Mouse (Mus musculus) bone marrow, adult 2 months (tissue): ENCODE measurements around the gene Spint5.

Experiments used
- CTCF ChIP-seq: fragments of 200-500 bp; IDR thresholded peaks from 2 replicates; pipeline ENCODE4 v1.5.1; 2011; ENCODE audit warnings: low read length, control low read depth; ENCODE audit not compliant: control insufficient read depth, insufficient read depth
- POLR2A ChIP-seq: fragments of 200-500 bp; IDR thresholded peaks from 2 replicates; pipeline ENCODE4 v1.6.1; 2011; ENCODE audit warnings: low read depth, mild to moderate bottlenecking, control low read depth, low read length, borderline replicate concordance; ENCODE audit not compliant: control insufficient read depth

GRCm38 (mm10) chr2:164762593-164762992 is 47.5 kb downstream of the Spint5 start:
- TF ChIP-seq POLR2A, result no peak
- no peak for TF ChIP-seq CTCF
